Mouse (Mus musculus) small intestine, adult 10 weeks (tissue): ENCODE measurements around the gene Adamts17. TPM values are rescaled to one million over a fixed set of nuclear protein-coding genes. Genes with fewer than 3 reads are reported as not detected.

Experiments used
- polyA plus RNA-seq: library from polyadenylated mRNA; stranded (reverse); fragments of 350-450 nt; fragmentation: Illumina TruSeq; extraction: RNeasy Lipid Tissue Mini Kit (QIAGEN cat#74804); gene quantifications from one replicate; pipeline ENCODE4 v1.2.3, GENCODE M21; 2014; ENCODE audit warnings: low replicate concordance

Gene Adamts17
- 0.15 TPM for polyA plus RNA-seq

GRCm38 (mm10) chr7:66839463-66840007 is at the start of gene Adamts17:
Gene Adamts17 (plus strand): TSS chr7:66839735.

Other genes with a start within 250 kb of the Adamts17 start
- gene Asb7, start 150.1 kb upstream of the Adamts17 start, polyA plus RNA-seq, result 18.3 TPM
- gene Lins1, start 149.8 kb upstream of the Adamts17 start, polyA plus RNA-seq, result 6.2 TPM
- not detected for gene Cers3, start 96.2 kb upstream of the Adamts17 start, polyA plus RNA-seq